Mouse (Mus musculus) ES-Bruce4 (cell line): Measurements from ENCODE around the gene Caprin2.

Experiments used
- CTCF ChIP-seq: IDR thresholded peaks from one replicate; pipeline ENCODE4 v1.8.1; 2011; ENCODE audit warnings: low read depth, low read length
- EP300 ChIP-seq: IDR thresholded peaks from 2 replicates; pipeline ENCODE4 v1.6.1; 2011; ENCODE audit warnings: low read depth, low read length; ENCODE audit not compliant: insufficient read depth

GRCm38 (mm10) chr6:148894888-148895772 is 907 bp downstream of the Caprin2 start:
- TF ChIP-seq EP300 (no peak), CTCF (no peak)
